Mouse (Mus musculus): ENCODE results near the gene Bik. TPM values are rescaled to one million over a fixed set of nuclear protein-coding genes. Genes with fewer than 3 reads are reported as not detected.

The Bik gene
- total and polyA plus RNA-seq, 3 experiments, result 7.6 to 10.2 TPM; not detected in 1

GRCm38 (mm10) chr15:83593702-83594512 is 67.2 kb downstream of the Bik start:
- H3K4me1 ChIP-seq (ENCODE audit: control insufficient read depth in 1 of 2, insufficient read depth in 2 of 2, low read length in 2 of 2), result peaks cover 17 to 23% of the 10 kb centered on the region in 2 experiments
- peak overlapping the region; percentile 95 for H3K27ac ChIP-seq (ENCODE audit: control insufficient read depth, low read depth, low read length)
- DNase-seq (ENCODE audit: low read depth, low spot score), result peak; percentile 86
- TF ChIP-seq ZC3H11A (IDR thresholded peaks at IDR 0.05; ENCODE audit: low read depth, low read length), result no peak
- TF ChIP-seq GATA1 (IDR thresholded peaks at IDR 0.05; ENCODE audit: low read depth, low read length), result no peak
- TF ChIP-seq ETS1 (IDR thresholded peaks at IDR 0.05; ENCODE audit: low read depth, low read length), result 0 out of 2 replicates have a peak, but pooled peaks have one; percentile 38
- peak; percentile 36; the same call in 1 of the 2 replicates for TF ChIP-seq ZMIZ1 (IDR thresholded peaks at IDR 0.05; ENCODE audit: low read depth, low read length)
- TF ChIP-seq MAX (IDR thresholded peaks at IDR 0.05; ENCODE audit: low read length), result peak; percentile 82
- TF ChIP-seq CHD2 (IDR thresholded peaks at IDR 0.05; ENCODE audit: low read length), result no peak
- peak; percentile 83 for TF ChIP-seq USF1 (IDR thresholded peaks at IDR 0.05; ENCODE audit: low read depth, low read length)
- peak in 1 of 2 experiments; percentile 40; a peak in 1 of 4 replicates for TF ChIP-seq EP300 (IDR thresholded peaks at IDR 0.05; ENCODE audit: low read depth in 1 of 2, low read length in 2 of 2)
- 0 out of 2 replicates have a peak, but pooled peaks have one; percentile 3 for TF ChIP-seq TCF12 (IDR thresholded peaks at IDR 0.05; ENCODE audit: low read depth, low read length)
- TF ChIP-seq ZNF384 (IDR thresholded peaks at IDR 0.05; ENCODE audit: low read depth, low read length), result no peak
- TF ChIP-seq TAL1 (IDR thresholded peaks at IDR 0.05; ENCODE audit: low read length), result no peak
- TF ChIP-seq MYB (IDR thresholded peaks at IDR 0.05; ENCODE audit: low read depth, low read length), result no peak
- peak; percentile 10; the same call in 1 of the 2 replicates for TF ChIP-seq ELF1 (IDR thresholded peaks at IDR 0.05; ENCODE audit: low read depth, low read length)
- TF ChIP-seq JUND (IDR thresholded peaks at IDR 0.05; ENCODE audit: low read depth, low read length), result no peak
- TF ChIP-seq RAD21 (IDR thresholded peaks at IDR 0.05; ENCODE audit: low read depth, low read length), result no peak
- TF ChIP-seq MEF2A (IDR thresholded peaks at IDR 0.05; ENCODE audit: extremely low read depth, insufficient replicate concordance, low read depth, low read length, poor library complexity, severe bottlenecking), result no peak
- TF ChIP-seq SMC3 (IDR thresholded peaks at IDR 0.05; ENCODE audit: low read depth, low read length), result no peak
- TF ChIP-seq MYC (IDR thresholded peaks at IDR 0.05; ENCODE audit: low read depth, low read length), result peak; percentile 44; the same call in 1 of the 2 replicates
- peak; percentile 82 for TF ChIP-seq MXI1 (IDR thresholded peaks at IDR 0.05; ENCODE audit: low read depth, low read length)
- TF ChIP-seq E2F4 (IDR thresholded peaks at IDR 0.05; ENCODE audit: borderline replicate concordance, low read depth, low read length), result no peak
- no peak for TF ChIP-seq NRF1 (IDR thresholded peaks at IDR 0.05; ENCODE audit: insufficient read depth, low read depth, low read length, poor library complexity, severe bottlenecking)
- TF ChIP-seq USF2 (IDR thresholded peaks at IDR 0.05; ENCODE audit: borderline replicate concordance in 1 of 2, insufficient read depth in 1 of 2, low read depth in 1 of 2, low read length in 2 of 2), result 0 out of 4 replicates have a peak, but pooled peaks of 1 of the 2 experiments have one; percentile 45
- TF ChIP-seq CHD1 (IDR thresholded peaks at IDR 0.05; ENCODE audit: low read depth, low read length), result 0 out of 2 replicates have a peak, but pooled peaks have one; percentile 42
- 0 out of 2 replicates have a peak, but pooled peaks have one; percentile 39 for TF ChIP-seq UBTF (IDR thresholded peaks at IDR 0.05; ENCODE audit: borderline replicate concordance, insufficient read depth, low read depth, low read length)
- no peak for TF ChIP-seq KAT2A (conservative IDR thresholded peaks at IDR 0.05; ENCODE audit: low read depth, low read length)
- no peak for TF ChIP-seq CTCF (IDR thresholded peaks at IDR 0.05 in 2 of 3, conservative IDR thresholded peaks at IDR 0.05 in 1 of 3; ENCODE audit: control insufficient read depth in 1 of 3, insufficient read depth in 1 of 3, low read depth in 2 of 3, low read length in 3 of 3, poor library complexity in 1 of 3, severe bottlenecking in 1 of 3)
- no peak for TF ChIP-seq POLR2AphosphoS2 (IDR thresholded peaks at IDR 0.05; ENCODE audit: low read length)
- no peak for TF ChIP-seq RCOR1 (IDR thresholded peaks at IDR 0.05; ENCODE audit: low read depth, low read length)
- no peak for TF ChIP-seq POLR2AphosphoS5 (IDR thresholded peaks at IDR 0.05; ENCODE audit: borderline replicate concordance, low read depth, low read length)
- TF ChIP-seq MAZ (IDR thresholded peaks at IDR 0.05; ENCODE audit: low read depth, low read length), result no peak
- TF ChIP-seq HCFC1 (IDR thresholded peaks at IDR 0.05; ENCODE audit: low read depth, low read length), result no peak
- TF ChIP-seq GABPA (IDR thresholded peaks at IDR 0.05; ENCODE audit: low read depth, low read length), result no peak
- TF ChIP-seq TBP (IDR thresholded peaks at IDR 0.05; ENCODE audit: low read depth, low read length), result peak; percentile 61; the same call in 1 of the 2 replicates
- peak in 1 of 2 experiments; percentile 11; a peak in 2 of 4 replicates for TF ChIP-seq POLR2A (IDR thresholded peaks at IDR 0.05; ENCODE audit: control insufficient read depth in 1 of 2, insufficient read depth in 1 of 2, low read depth in 1 of 2, low read length in 2 of 2, poor library complexity in 1 of 2)

More at GRCm38 (mm10) chr15:83593702-83594512, 67.2 kb downstream of the Bik start:
- no peaks in the 10 kb centered on the region for H3K9me3 ChIP-seq (replicated peaks; ENCODE audit: insufficient read depth, low read length)
- H3K4me3 ChIP-seq (ENCODE audit: control insufficient read depth in 1 of 2, insufficient read depth in 1 of 2, low read depth in 2 of 2, low read length in 2 of 2), result peak overlapping the region; percentile 59 to 80
- H3K9ac ChIP-seq (ENCODE audit: control insufficient read depth, low read depth, low read length, poor library complexity, severe bottlenecking), result peak overlapping the region; percentile 86
- peaks cover 1 to 20% of the 10 kb centered on the region in 2 experiments; a peak in 3 of 4 replicates for H3K36me3 ChIP-seq (ENCODE audit: control insufficient read depth in 1 of 2, insufficient read depth in 2 of 2, low read length in 2 of 2)
- H3K27me3 ChIP-seq (ENCODE audit: control insufficient read depth in 1 of 2, insufficient read depth in 2 of 2, low read length in 2 of 2), result no peaks in the 10 kb centered on the region
- H3K79me2 ChIP-seq (ENCODE audit: control insufficient read depth, insufficient read depth, low read length, poor library complexity), result peaks cover 43% of the 10 kb centered on the region
